Mouse (Mus musculus) MEL (cell line): ENCODE data around the gene Anks1. TPM values are rescaled to one million over a fixed set of nuclear protein-coding genes. Genes with fewer than 3 reads are reported as not detected.

ENCODE experiments used
- DNase-seq: peaks from one replicate; pipeline ENCODE4 v3.0.0; 2011; ENCODE audit warnings: low read depth, low spot score
- H3K27ac ChIP-seq: 2 replicates; pipeline ENCODE4 v1.5.1; 2012; ENCODE audit warnings: low read depth, mild to moderate bottlenecking, control low read depth, low read length, moderate library complexity; ENCODE audit not compliant: control insufficient read depth
- H3K27me3 ChIP-seq, 2 experiments: fragments of 150-350 bp in 1 of 2; sonication (generic) in 1 of 2; 2 replicates each; pipeline ENCODE4 v1.6.1; 2012; ENCODE audit warnings: low read length in 2 of 2, mild to moderate bottlenecking in 2 of 2, improper control_type of control experiment in 1 of 2, moderate library complexity in 1 of 2; ENCODE audit not compliant: insufficient read depth in 2 of 2, control insufficient read depth in 1 of 2
- H3K36me3 ChIP-seq, 2 experiments: 2 replicates each; pipeline ENCODE4 v1.6.1; 2012 to 2014; ENCODE audit warnings: low read length in 2 of 2, improper control_type of control experiment in 1 of 2, inconsistent platforms in 1 of 2, mild to moderate bottlenecking in 1 of 2; ENCODE audit not compliant: insufficient read depth in 2 of 2, control insufficient read depth in 1 of 2
- H3K4me1 ChIP-seq, 2 experiments: fragments of 150-350 bp in 1 of 2; sonication (generic) in 1 of 2; 2 replicates each; pipeline ENCODE4 v1.6.1; 2012; ENCODE audit warnings: low read length in 2 of 2, improper control_type of control experiment in 1 of 2, mild to moderate bottlenecking in 1 of 2; ENCODE audit not compliant: insufficient read depth in 2 of 2, control insufficient read depth in 1 of 2
- H3K4me3 ChIP-seq, 2 experiments: fragments of 150-350 bp in 1 of 2; sonication (generic) in 1 of 2; 2 replicates each; pipeline ENCODE4 v1.5.1; 2012; ENCODE audit warnings: low read depth in 2 of 2, low read length in 2 of 2, mild to moderate bottlenecking in 2 of 2, moderate library complexity in 2 of 2, control low read depth in 1 of 2, improper control_type of control experiment in 1 of 2; ENCODE audit not compliant: control insufficient read depth in 1 of 2, insufficient read depth in 1 of 2
- H3K79me2 ChIP-seq: 2 replicates; pipeline ENCODE4 v1.6.1; 2012; ENCODE audit warnings: mild to moderate bottlenecking, low read length, moderate library complexity; ENCODE audit not compliant: control insufficient read depth, poor library complexity, insufficient read depth
- H3K9ac ChIP-seq: 2 replicates; pipeline ENCODE4 v1.6.1; 2012; ENCODE audit warnings: low read depth, mild to moderate bottlenecking, control low read depth, low read length, moderate library complexity; ENCODE audit not compliant: control insufficient read depth, poor library complexity, severe bottlenecking
- H3K9me3 ChIP-seq: fragments of 150-350 bp; sonication (generic); replicated peaks from 2 replicates; pipeline ENCODE4 v1.6.1; 2012; ENCODE audit warnings: mild to moderate bottlenecking, low read length, improper control_type of control experiment, moderate library complexity; ENCODE audit not compliant: insufficient read depth
- BHLHE40 ChIP-seq: IDR thresholded peaks from 2 replicates; pipeline ENCODE4 v1.6.1; 2012; ENCODE audit warnings: low read depth, mild to moderate bottlenecking, inconsistent platforms, low read length, improper control_type of control experiment, borderline replicate concordance
- CTCF ChIP-seq, 3 experiments: IDR thresholded peaks in 2 of 3; conservative IDR thresholded peaks in 1 of 3; 2 replicates each; pipeline ENCODE4 v1.5.1; 2011 to 2012; ENCODE audit warnings: low read length in 3 of 3, low read depth in 2 of 3, mild to moderate bottlenecking in 2 of 3, improper control_type of control experiment in 1 of 3, inconsistent platforms in 1 of 3, mixed read lengths in 1 of 3, moderate library complexity in 1 of 3; ENCODE audit not compliant: control insufficient read depth in 1 of 3, insufficient read depth in 1 of 3, poor library complexity in 1 of 3, severe bottlenecking in 1 of 3
- E2F4 ChIP-seq: IDR thresholded peaks from 2 replicates; pipeline ENCODE4 v1.6.1; 2011; ENCODE audit warnings: low read depth, low read length, improper control_type of control experiment, borderline replicate concordance
- EP300 ChIP-seq, 2 experiments: IDR thresholded peaks; 2 replicates each; pipeline ENCODE4 v1.6.1; 2011; ENCODE audit warnings: improper control_type of control experiment in 2 of 2, low read length in 2 of 2, low read depth in 1 of 2, mild to moderate bottlenecking in 1 of 2
- GATA1 ChIP-seq: IDR thresholded peaks from 2 replicates; pipeline ENCODE4 v1.6.1; 2011; ENCODE audit warnings: low read depth, low read length, improper control_type of control experiment
- HCFC1 ChIP-seq: IDR thresholded peaks from 2 replicates; pipeline ENCODE4 v1.6.1; 2012; ENCODE audit warnings: low read depth, mild to moderate bottlenecking, inconsistent platforms, low read length, improper control_type of control experiment, moderate library complexity
- JUND ChIP-seq: IDR thresholded peaks from 2 replicates; pipeline ENCODE4 v1.6.1; 2011; ENCODE audit warnings: low read depth, mild to moderate bottlenecking, improper control_type of control experiment, low read length
- KAT2A ChIP-seq: conservative IDR thresholded peaks from 2 replicates; pipeline ENCODE4 v1.6.1; 2012; ENCODE audit warnings: low read depth, low read length, improper control_type of control experiment, inconsistent platforms
- MAFK ChIP-seq: IDR thresholded peaks from 2 replicates; pipeline ENCODE4 v1.6.1; 2011; ENCODE audit warnings: low read depth, mild to moderate bottlenecking, low read length, improper control_type of control experiment, borderline replicate concordance
- MAX ChIP-seq: IDR thresholded peaks from 2 replicates; pipeline ENCODE4 v1.6.1; 2011; ENCODE audit warnings: low read length, improper control_type of control experiment
- MYB ChIP-seq: IDR thresholded peaks from 2 replicates; pipeline ENCODE4 v1.6.1; 2011; ENCODE audit warnings: mild to moderate bottlenecking, low read depth, low read length, improper control_type of control experiment
- NELFE ChIP-seq: IDR thresholded peaks from 2 replicates; pipeline ENCODE4 v1.6.1; 2011; ENCODE audit warnings: low read depth, low read length, improper control_type of control experiment
- NRF1 ChIP-seq: IDR thresholded peaks from 2 replicates; pipeline ENCODE4 v1.6.1; 2014; ENCODE audit warnings: low read depth, mild to moderate bottlenecking, inconsistent platforms, low read length, improper control_type of control experiment, moderate library complexity; ENCODE audit not compliant: poor library complexity, insufficient read depth, severe bottlenecking
- POLR2A ChIP-seq, 2 experiments: IDR thresholded peaks; 2 replicates each; pipeline ENCODE4 v1.6.1; 2011 to 2012; ENCODE audit warnings: low read length in 2 of 2, mild to moderate bottlenecking in 2 of 2, control low read depth in 1 of 2, improper control_type of control experiment in 1 of 2, low read depth in 1 of 2, moderate library complexity in 1 of 2; ENCODE audit not compliant: control insufficient read depth in 1 of 2, insufficient read depth in 1 of 2, poor library complexity in 1 of 2
- POLR2AphosphoS2 ChIP-seq: IDR thresholded peaks from 2 replicates; pipeline ENCODE4 v1.6.1; 2011; ENCODE audit warnings: low read length, improper control_type of control experiment
- RAD21 ChIP-seq: IDR thresholded peaks from 2 replicates; pipeline ENCODE4 v1.6.1; 2011; ENCODE audit warnings: mild to moderate bottlenecking, low read depth, low read length, improper control_type of control experiment
- SIN3A ChIP-seq: IDR thresholded peaks from 2 replicates; pipeline ENCODE4 v1.6.1; 2012; ENCODE audit warnings: low read length, improper control_type of control experiment, inconsistent platforms
- TAL1 ChIP-seq: IDR thresholded peaks from 2 replicates; pipeline ENCODE4 v1.6.1; 2012; ENCODE audit warnings: mild to moderate bottlenecking, inconsistent platforms, low read length, moderate library complexity, mixed read lengths
- TCF12 ChIP-seq: IDR thresholded peaks from 2 replicates; pipeline ENCODE4 v1.6.1; 2014; ENCODE audit warnings: low read depth, mild to moderate bottlenecking, inconsistent platforms, low read length, improper control_type of control experiment, moderate library complexity
- UBTF ChIP-seq: IDR thresholded peaks from 2 replicates; pipeline ENCODE4 v1.6.1; 2012; ENCODE audit warnings: low read depth, mild to moderate bottlenecking, inconsistent platforms, low read length, improper control_type of control experiment, moderate library complexity, borderline replicate concordance; ENCODE audit not compliant: insufficient read depth
- ZKSCAN1 ChIP-seq: IDR thresholded peaks from 2 replicates; pipeline ENCODE4 v1.6.1; 2012; ENCODE audit warnings: low read depth, mild to moderate bottlenecking, inconsistent platforms, low read length, improper control_type of control experiment, moderate library complexity
- ZNF384 ChIP-seq: IDR thresholded peaks from 2 replicates; pipeline ENCODE4 v1.6.1; 2012; ENCODE audit warnings: low read depth, mild to moderate bottlenecking, inconsistent platforms, low read length, improper control_type of control experiment
- polyA plus RNA-seq, 2 experiments: library from polyadenylated mRNA; stranded (reverse) in 1 of 2; unstranded in 1 of 2; fragments of >175 nt in 1 of 2; fragments of >200 nt in 1 of 2; gene quantifications; 2 replicates each; pipeline versions ENCODE4 v1.2.1 to v1.2.4; 2012; ENCODE audit warnings: low replicate concordance in 2 of 2, low read depth in 1 of 2; ENCODE audit not compliant: insufficient read length in 2 of 2, insufficient read depth in 1 of 2, missing spikeins in 1 of 2
- total RNA-seq: library from RNA; depleted of rRNA; stranded (reverse); fragments of 300-350 nt; gene quantifications from 2 replicates; pipeline ENCODE4 v1.2.3, GENCODE M21; 2012

Anks1 gene
- total and polyA plus RNA-seq, 3 experiments = 11.9 to 15.9 TPM; not detected in 1

- Histone ChIP-seq H3K9me3 (no peaks in the 10 kb centered on the region), H3K4me3 (no peak overlapping the region), H3K27me3 (no peaks in the 10 kb centered on the region), H3K27ac (no peak overlapping the region), H3K4me1 (no peaks in the 10 kb centered on the region), H3K9ac (no peak overlapping the region), H3K36me3 (no peaks in the 10 kb centered on the region), H3K79me2 (no peaks in the 10 kb centered on the region)
- no peak for DNase-seq
- no peak for TF ChIP-seq ZKSCAN1
- TF ChIP-seq NRF1 = no peak
- no peak for TF ChIP-seq JUND
- no peak for TF ChIP-seq MYB
- no peak for TF ChIP-seq POLR2AphosphoS2
- TF ChIP-seq KAT2A = no peak
- no peak for TF ChIP-seq MAFK
- no peak for TF ChIP-seq TAL1
- no peak for TF ChIP-seq TCF12
- no peak for TF ChIP-seq CTCF (IDR thresholded peaks at IDR 0.05 in 2 of 3, conservative IDR thresholded peaks at IDR 0.05 in 1 of 3; ENCODE audit: control insufficient read depth in 1 of 3, insufficient read depth in 1 of 3, low read depth in 2 of 3, low read length in 3 of 3, poor library complexity in 1 of 3, severe bottlenecking in 1 of 3)
- no peak for TF ChIP-seq RAD21
- no peak for TF ChIP-seq MAX
- no peak for TF ChIP-seq UBTF
- TF ChIP-seq ZNF384 = no peak
- TF ChIP-seq EP300 (IDR thresholded peaks at IDR 0.05; ENCODE audit: low read depth in 1 of 2, low read length in 2 of 2) = no peak
Observed at GRCm38 (mm10) chr17:27957649-27958048, 48.5 kb downstream of the Anks1 start.

- no peak overlapping the region for H3K27ac ChIP-seq
- no peak for DNase-seq
Observed at GRCm38 (mm10) chr17:27960128-27961111, 51.3 kb downstream of the Anks1 start.

More at GRCm38 (mm10) chr17:27960128-27961111, 51.3 kb downstream of the Anks1 start:
- Histone ChIP-seq H3K4me3 (no peak overlapping the region), H3K9me3 (no peaks in the 10 kb centered on the region), H3K9ac (no peak overlapping the region), H3K27me3 (no peaks in the 10 kb centered on the region), H3K79me2 (no peaks in the 10 kb centered on the region), H3K36me3 (no peaks in the 10 kb centered on the region), H3K4me1 (no peaks in the 10 kb centered on the region)
- TF ChIP-seq RAD21 (no peak), POLR2A (IDR thresholded peaks at IDR 0.05; ENCODE audit: control insufficient read depth in 1 of 2, insufficient read depth in 1 of 2, low read depth in 1 of 2, low read length in 2 of 2, poor library complexity in 1 of 2) (no peak), SIN3A (no peak), BHLHE40 (no peak), NRF1 (no peak), MYB (no peak), HCFC1 (no peak), GATA1 (no peak), NELFE (no peak), E2F4 (no peak), EP300 (IDR thresholded peaks at IDR 0.05; ENCODE audit: low read depth in 1 of 2, low read length in 2 of 2) (no peak), MAFK (no peak)
